Mouse (Mus musculus) ES-Bruce4 (cell line): ENCODE measurements around the gene Nhsl1.

Source experiments
- CTCF ChIP-seq: IDR thresholded peaks from one replicate; pipeline ENCODE4 v1.8.1; 2011; ENCODE audit warnings: low read depth, low read length
- EP300 ChIP-seq: IDR thresholded peaks from 2 replicates; pipeline ENCODE4 v1.6.1; 2011; ENCODE audit warnings: low read depth, low read length; ENCODE audit not compliant: insufficient read depth
- POLR2A ChIP-seq: IDR thresholded peaks from one replicate; pipeline ENCODE4 v1.8.1; 2011; ENCODE audit warnings: low read length; ENCODE audit not compliant: insufficient read depth

- TF ChIP-seq EP300 (no peak), POLR2A (no peak), CTCF (no peak)
Observed at GRCm38 (mm10) chr10:18482558-18483141, 163.9 kb downstream of the Nhsl1 start.
